Mouse (Mus musculus) gastrocnemius, postnatal 14 days (tissue): ENCODE data around the gene Ankrd63. TPM values are rescaled to one million over a fixed set of nuclear protein-coding genes. Genes with fewer than 3 reads are reported as not detected.
"Not testable (repeated sequence)": the region's sequence is repeated elsewhere in the genome, so short reads cannot be mapped to it uniquely, and the experiment has no call there.

Source experiments
- DNase-seq: peaks from one replicate; pipeline ENCODE4 v3.0.0; 2021; ENCODE audit warnings: mixed read lengths
- intact Hi-C: fragments of 180-260 bp; cut with DNase I; formaldehyde crosslinking; loops from one replicate; pipeline ENCODE4 v1.15.1; 2025; ENCODE audit warnings: low total_unique reads
- total RNA-seq, 2 experiments: library from RNA; stranded (reverse); gene quantifications; 2 replicates each; pipeline ENCODE4 v1.2.3; 2021

Ankrd63 gene
- total RNA-seq, 2 experiments from 2014 or later = not detected

DNA sequence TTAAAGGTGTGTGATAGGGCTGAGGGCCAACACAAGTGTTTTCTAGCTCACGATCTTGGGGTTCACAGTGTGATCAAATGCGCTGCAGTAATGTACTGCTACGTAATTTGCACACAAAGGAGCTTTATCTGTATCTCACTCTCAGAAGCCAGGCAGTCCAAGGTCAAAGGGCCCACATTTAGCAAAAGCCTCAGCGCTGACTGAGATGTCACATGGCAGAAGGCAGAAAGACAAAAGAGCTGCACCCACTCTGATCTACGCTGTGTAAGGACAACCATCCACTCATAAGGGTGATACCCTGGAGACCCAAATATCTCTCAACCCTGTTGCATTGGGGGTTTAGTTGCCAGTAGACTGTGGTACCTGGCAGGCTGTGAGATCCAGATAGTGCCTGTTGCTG, 36.6 kb downstream of the Ankrd63 start:
- DNase-seq = no peak
- intact Hi-C loops = no loop called here

DNA sequence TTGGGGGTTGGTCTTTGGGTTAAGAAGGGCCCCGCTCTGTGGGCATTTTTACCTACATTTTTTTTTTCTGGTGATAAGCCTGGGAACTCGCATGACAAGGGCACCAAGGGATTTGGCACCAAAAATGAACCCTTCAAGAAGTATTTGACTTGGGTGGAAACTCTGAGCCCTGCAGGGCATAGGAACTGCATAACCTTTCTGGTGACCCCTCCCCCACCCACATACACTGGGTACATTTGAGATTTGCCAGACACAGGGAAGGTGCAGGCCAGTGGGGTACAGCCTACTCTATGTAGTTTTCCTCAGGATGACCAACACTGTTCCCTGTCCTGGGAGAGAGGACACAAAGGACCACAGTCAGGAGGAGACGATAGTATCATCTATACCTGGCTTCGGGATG, 38.1 kb downstream of the Ankrd63 start:
- intact Hi-C loops = no loop called here

DNA sequence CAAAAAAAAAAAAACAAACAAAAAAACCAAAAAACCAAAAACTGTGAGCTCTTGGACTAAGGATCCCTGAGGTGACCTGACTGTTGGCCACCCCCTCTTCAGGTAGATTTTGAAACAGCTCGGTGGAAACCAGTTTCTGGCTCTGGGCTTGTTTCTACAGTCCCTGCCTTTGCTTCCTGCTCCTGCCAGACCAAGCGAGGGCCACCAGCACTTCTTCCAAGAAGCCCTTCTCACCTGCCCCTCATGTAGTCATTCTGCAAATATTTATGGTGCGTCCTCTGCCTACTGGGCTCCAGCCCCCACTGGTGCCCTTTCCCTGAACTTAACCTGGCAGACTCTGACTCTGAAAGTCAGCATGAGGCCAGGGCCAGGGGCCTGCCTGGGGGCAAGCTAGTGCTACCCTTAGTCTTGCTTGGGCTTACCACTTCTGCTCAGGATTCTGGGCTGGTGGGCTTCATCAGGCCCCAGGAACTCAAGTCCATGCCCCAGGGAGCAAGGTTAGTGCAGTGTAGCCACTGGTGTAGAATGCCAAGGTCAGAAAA, 38.7 kb downstream of the Ankrd63 start:
- intact Hi-C loops = no loop called here

More for the DNA sequence above, 38.1 kb downstream of the Ankrd63 start:
- no peak for DNase-seq

DNA sequence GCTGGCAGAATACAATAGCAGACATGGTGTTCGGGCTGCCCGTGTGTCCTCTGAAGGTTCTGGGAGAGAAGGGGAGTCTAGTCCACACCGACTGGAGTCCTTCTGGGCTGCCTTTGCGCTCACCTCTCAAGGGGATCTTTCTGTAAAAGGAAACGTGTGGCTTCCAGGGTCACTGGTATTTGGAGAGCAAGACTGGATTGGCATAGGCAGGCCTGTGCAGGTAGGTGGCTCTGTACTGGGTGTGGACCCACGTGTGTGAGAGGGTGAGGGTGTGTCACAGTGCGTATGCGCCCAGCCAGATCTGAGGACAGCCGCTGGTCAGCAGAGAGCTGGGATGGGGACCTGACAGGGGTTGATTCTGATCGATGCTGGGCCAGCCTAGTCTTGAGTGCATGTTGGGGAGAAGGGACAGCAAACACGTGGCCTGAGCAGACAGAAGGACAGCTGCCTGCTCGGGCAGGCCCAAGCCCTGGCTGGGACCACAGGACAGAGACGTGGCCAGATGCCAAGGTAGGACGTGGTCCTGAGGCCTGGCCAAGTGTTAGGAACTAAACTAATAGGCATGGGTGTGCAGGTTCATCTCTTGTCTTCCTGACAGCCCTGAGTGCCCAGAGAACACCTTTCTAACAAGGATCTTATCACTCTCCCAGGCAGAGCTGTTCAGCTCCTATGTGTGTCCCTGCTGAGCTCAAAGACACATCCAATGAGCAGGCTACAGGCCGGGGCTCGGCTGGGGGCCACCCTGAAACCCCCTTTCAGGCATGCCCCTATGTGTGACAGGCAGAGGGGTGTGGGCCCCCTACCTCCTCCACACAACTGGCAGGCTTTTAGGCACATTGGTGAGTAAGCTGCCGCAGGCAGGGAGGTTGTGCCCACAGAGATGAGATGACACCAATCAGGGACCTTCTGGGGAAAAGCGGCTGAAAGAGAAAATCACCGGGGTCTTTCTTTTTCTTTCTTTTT, 39.7 kb downstream of the Ankrd63 start:
- intact Hi-C loops = no loop called here
- DNase-seq = peak; percentile 34

More for the DNA sequence above, 38.7 kb downstream of the Ankrd63 start:
- DNase-seq = no peak

DNA sequence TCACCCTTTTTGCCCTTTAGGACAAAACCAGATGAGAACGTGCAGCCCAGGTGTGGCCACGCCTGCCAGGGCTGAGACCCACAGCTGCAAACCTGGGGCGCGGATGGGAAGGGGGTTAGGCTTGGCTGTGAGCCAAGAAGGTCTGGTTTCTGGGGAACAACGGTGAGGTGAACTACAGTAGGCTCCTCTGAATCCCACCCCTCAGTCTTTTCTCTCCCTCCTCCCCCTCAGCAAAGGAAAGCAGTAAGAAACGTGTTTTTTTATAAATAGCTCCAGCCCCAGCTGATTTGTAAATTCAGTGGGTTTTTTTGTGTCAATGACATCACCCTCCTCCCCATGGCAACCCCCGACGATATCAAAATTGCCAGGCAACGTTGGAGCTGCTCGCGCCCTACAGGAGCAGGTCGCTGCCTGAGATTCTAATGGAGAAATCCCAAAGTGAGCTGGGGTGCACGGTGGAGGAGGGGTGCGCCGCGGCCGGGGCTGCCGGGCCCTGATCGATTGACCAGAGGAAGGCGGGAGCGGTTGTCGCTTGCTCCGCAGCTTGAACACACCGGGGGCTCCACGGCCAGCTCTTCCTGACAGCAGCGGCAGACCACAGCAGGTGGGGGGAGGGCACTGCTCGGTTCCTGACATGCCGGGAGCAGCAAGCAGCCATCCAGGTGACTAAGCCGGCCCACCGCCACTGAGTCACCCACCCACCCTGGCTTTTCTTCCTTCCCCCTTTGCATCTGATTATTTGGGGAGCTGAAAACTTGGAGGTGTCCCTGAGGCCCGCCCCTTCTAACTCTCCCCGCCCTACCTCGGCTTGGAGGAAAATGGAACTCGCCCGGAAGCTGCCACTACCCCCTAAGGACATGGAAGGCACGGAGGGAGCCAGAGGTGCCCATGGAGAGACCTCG, 40.6 kb downstream of the Ankrd63 start, which contains the start of gene Pak6:
Gene Pak6 (plus strand): TSS at position 402 of the 902 bp plus-strand sequence.
- DNase-seq = no peak
- intact Hi-C loops = no loop called here

DNA sequence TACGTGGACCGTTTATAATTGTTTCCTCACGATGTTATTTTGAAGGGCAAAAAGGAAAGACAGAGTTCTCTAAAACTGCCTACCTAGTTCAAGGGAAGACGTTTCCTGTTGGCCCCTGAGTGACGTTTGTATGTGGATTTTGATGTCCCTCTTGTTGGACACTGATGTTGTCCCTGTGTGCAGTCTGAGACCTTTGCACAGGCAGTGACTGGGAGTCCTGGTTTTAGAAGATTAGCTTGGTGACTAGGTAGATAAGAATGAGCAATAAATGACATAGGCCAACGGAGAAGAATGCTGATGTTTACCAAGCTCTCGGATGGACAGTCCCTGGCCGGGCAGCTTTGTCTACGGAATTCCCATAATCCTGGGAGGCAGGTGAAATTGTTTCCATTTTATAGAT, 41.9 kb downstream of the Ankrd63 start:
- no peak for DNase-seq
- intact Hi-C loops = no loop called here

DNA sequence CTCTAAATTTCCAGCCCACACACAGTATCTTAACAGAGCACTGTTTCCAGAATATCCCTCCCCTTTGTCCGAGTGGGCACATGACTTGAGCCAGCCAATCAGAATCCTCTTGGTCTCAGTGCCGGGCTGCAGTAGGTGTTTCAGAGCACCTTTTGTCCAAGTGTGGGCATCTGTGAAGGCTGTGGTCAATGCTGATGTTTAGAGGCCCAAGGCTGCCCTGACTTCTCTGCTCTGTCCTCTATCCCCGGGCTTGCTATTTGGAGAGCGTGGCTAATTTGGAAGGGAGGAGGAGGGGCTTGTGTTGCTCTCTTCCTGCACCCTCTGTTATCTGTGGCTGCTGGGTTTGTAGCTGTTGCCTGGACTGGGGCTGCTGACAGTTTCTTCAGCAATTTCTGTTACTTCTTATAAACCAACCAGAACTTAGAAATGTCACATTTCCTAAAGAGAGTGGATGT, 43.7 kb downstream of the Ankrd63 start:
- intact Hi-C loops = no loop called here
- no peak for DNase-seq

DNA sequence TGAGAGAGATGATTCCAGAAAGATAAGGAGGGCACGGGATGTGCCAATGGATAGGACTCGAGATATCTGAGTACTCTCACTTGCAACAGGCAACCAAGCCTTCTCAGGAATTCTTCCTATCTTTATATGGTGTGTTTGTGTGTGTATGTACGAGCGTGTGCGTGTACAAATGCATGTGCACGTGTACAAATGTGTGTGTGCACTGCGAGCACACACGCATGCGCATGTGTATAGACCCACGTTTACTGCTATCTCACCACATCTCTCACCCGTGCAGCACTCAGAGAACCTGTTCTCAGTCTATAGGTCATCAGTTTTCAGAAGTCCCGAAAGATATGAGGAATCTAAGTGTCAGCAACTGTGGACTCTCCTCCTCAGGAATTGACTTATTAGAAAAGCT, 44.3 kb downstream of the Ankrd63 start:
- intact Hi-C loops = no loop called here
- DNase-seq = no peak

DNA sequence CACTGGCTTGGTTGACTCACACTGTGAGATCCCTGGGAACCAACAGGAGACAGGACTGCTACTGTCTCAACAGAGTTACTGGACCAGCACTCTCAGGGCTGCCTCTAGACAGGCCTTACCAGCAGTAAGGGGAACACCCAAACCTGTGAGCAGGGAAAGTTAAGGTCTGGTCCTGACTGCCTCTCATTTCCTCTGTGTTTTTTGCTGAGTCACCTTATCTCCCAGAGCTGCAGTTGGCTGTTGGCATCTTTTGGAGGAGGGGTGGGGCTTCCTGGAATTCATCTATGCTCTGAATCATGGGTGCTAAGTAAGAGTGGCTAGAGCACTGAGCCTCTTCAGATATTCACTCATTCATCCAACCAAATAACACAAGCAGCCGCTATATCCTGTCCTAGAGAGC, 44.7 kb downstream of the Ankrd63 start:
- intact Hi-C loops = no loop called here
- no peak for DNase-seq

DNA sequence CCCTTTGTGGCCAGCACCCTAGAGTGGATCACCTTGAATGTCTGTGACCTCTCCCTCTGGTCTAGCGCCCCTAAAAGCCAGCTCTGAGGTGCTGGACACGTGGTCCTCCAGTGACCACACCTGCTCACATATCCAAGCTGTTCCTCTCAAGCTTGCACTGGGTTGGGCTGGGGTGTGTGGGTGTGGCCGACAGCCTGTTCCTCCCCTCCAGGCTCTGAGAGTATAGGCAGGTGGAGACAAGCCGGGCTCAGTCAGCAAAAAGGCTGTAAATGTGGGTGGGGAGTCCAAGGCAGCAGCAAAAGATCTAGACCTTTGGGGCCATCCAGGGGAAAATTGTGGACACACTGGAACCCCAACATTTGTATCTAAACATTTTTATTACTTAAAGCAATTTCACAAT, 45.3 kb downstream of the Ankrd63 start:
- DNase-seq = no peak
- intact Hi-C loops = no loop called here

DNA sequence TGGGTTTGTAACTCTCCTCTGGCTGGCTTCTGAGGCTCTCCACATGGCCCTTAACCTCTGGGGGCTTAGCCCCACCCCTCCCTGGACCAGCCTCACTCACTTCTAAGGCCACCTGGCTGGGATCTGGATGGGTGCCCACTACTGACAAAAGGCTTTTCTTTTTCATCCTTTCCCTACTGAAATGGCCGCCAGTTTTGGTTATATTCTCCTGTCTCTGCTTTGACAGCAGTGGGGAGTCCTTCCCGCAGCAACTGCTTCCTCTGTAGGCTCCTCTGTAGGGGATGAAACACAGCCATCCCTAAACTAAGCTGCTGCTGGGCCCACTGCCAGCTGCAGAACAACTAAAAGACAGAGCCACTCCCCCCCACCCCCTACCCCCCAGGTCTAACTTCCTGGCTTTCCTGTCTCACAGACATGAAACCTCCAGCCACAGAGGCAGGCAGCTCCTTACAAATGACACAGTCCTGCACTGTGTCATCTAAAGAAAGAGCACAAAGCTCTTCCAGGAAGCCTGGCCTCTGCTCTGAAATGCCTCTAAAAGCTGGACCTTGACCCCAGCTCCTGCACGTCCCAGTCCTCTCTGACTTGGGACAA, 47.0 kb downstream of the Ankrd63 start:
- intact Hi-C loops = no loop called here

DNA sequence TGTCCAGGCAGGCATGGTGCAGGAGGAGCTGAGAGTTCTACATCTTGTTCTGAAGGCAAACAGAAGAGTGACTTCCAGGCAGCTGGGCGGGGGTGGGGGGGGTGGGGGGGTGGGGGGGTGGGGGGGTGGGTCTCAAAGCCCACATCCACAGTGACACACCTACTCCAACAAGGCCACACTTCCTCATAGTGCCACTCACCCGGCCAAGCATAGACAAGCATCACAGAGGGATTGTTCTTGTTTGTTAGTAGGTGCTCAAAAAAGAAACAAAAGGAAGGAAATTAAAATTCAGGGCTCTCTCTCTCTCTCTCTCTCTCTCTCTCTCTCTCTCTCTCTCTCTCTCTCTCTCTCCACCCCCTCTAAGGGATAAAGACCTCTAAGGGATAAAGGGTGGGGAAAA, 53.1 kb downstream of the Ankrd63 start:
- DNase-seq, intact Hi-C loops: not testable (repeated sequence)

More for the DNA sequence above, 47.0 kb downstream of the Ankrd63 start:
- DNase-seq = no peak

Other genes with a start within 250 kb of the Ankrd63 start
- gene Srp14, start 224.3 kb downstream of the Ankrd63 start, total RNA-seq = 100 to 1,000 TPM; 130 to 138 TPM
- gene Bmf, start 154.3 kb downstream of the Ankrd63 start, total RNA-seq = 10 to 100 TPM; 12.8 to 16.4 TPM
- gene Bub1b, start 105.8 kb downstream of the Ankrd63 start, total RNA-seq = 1 to 10 TPM; 5.7 to 5.8 TPM
- gene Pak6, start 40.7 kb downstream of the Ankrd63 start, total RNA-seq = under 1 TPM; 0.07 to 0.14 TPM
- gene Plcb2, start 24.5 kb upstream of the Ankrd63 start, total RNA-seq = under 1 TPM; 0.08 to 0.27 TPM
- 1 to 10 TPM; 5.3 TPM for gene Inafm2, start 41.8 kb upstream of the Ankrd63 start, total RNA-seq
- 1 to 10 TPM; 6.8 to 6.9 TPM for gene Ccdc9b, start 58.7 kb upstream of the Ankrd63 start, total RNA-seq
- not detected for gene Phgr1, start 68.8 kb upstream of the Ankrd63 start, total RNA-seq
- gene Disp2, start 75.8 kb upstream of the Ankrd63 start, total RNA-seq = under 1 TPM; 0.06 to 0.07 TPM
- 1 to 10 TPM; 3.8 to 4.1 TPM for gene Knstrn, start 110.0 kb upstream of the Ankrd63 start, total RNA-seq
- gene Ivd, start 158.0 kb upstream of the Ankrd63 start, total RNA-seq = 10 to 100 TPM; 68.8 to 85.3 TPM
- 1 to 10 TPM; 4.9 to 5.0 TPM for gene Bahd1, start 196.4 kb upstream of the Ankrd63 start, total RNA-seq
- 1 to 10 TPM; 5.8 to 6.2 TPM for gene Chst14, start 222.5 kb upstream of the Ankrd63 start, total RNA-seq